Mouse (Mus musculus) C2C12 (cell line): ENCODE measurements around the gene Hebp2.

Experiments
- CEBPB ChIP-seq: IDR thresholded peaks from one replicate; pipeline ENCODE4 v1.6.1; 2011; ENCODE audit warnings: low read depth, mild to moderate bottlenecking, control low read depth, moderate library complexity
- CTCF ChIP-seq: IDR thresholded peaks from one replicate; pipeline ENCODE4 v1.5.1; 2011; ENCODE audit not compliant: control insufficient read depth, insufficient read depth, insufficient read length
- MAX ChIP-seq: IDR thresholded peaks from one replicate; pipeline ENCODE4 v1.6.1; 2011; ENCODE audit warnings: mild to moderate bottlenecking, control low read depth
- MYOD1 ChIP-seq: IDR thresholded peaks from one replicate; pipeline ENCODE4 v1.6.1; 2011; ENCODE audit warnings: low read depth; ENCODE audit not compliant: control insufficient read depth, insufficient read length
- MYOG ChIP-seq: IDR thresholded peaks from one replicate; pipeline ENCODE4 v1.6.1; 2011; ENCODE audit not compliant: control insufficient read depth, insufficient read length; ENCODE audit errors: extremely low read depth
- USF1 ChIP-seq: IDR thresholded peaks from one replicate; pipeline ENCODE4 v1.6.1; 2011; ENCODE audit warnings: low read depth, mild to moderate bottlenecking, control low read depth, moderate library complexity

DNA sequence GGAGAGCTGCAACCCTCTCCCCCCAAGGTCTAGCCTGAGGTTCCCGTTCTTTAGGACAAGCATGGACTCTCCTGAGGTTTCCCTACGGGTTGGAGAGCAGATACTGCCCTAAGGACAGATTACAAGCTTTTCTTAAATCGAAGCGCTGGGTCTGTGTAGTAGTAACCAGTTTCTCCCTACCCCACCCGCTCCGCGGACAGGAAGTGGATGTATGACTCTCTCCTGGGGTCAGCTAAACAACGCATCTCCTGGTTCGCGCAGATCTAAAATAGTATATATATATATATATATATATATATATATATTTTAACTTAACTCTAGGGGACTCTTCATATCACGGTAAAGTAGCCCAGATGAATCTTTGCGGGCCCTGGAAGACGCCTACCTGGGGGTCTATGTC, 567 bp downstream of the Hebp2 start:
- TF ChIP-seq MAX (no peak), CTCF (no peak), USF1 (no peak), MYOG (no peak), MYOD1 (no peak), CEBPB (no peak)
